Mouse (Mus musculus) intestine, postnatal 0 days (tissue): Measurements from ENCODE around the gene Nfrkb. TPM values are rescaled to one million over a fixed set of nuclear protein-coding genes. Genes with fewer than 3 reads are reported as not detected.
A peak's percentile ranks its signal among the peaks of the same experiment; 100 is the strongest.

Source experiments
- ATAC-seq: fragments of 200-750 bp; cut with Nextera tagmentation; 2 replicates; pipeline ENCODE4 v1.8.0; 2017; ENCODE audit warnings: mild to moderate bottlenecking, moderate TSS enrichment, moderate library complexity
- H3K27ac ChIP-seq: fragments of 300-500 bp; sonication (generic); 2 replicates; pipeline ENCODE4 v1.5.1; 2014; ENCODE audit warnings: mild to moderate bottlenecking, low read depth, low read length, moderate library complexity
- H3K27me3 ChIP-seq: fragments of 300-500 bp; sonication (generic); replicated peaks from 2 replicates; pipeline ENCODE4 v1.6.1; 2014; ENCODE audit warnings: low read length, mixed read lengths; ENCODE audit not compliant: control insufficient read depth, insufficient read depth
- H3K36me3 ChIP-seq: fragments of 300-500 bp; sonication (generic); 2 replicates; pipeline ENCODE4 v1.6.1; 2014; ENCODE audit warnings: mild to moderate bottlenecking, moderate library complexity; ENCODE audit not compliant: control insufficient read depth, insufficient read depth
- H3K4me1 ChIP-seq: fragments of 300-500 bp; sonication (generic); replicated peaks from 2 replicates; pipeline ENCODE4 v1.6.1; 2014; ENCODE audit warnings: antibody characterized with exemption, low read length, mixed read lengths; ENCODE audit not compliant: control insufficient read depth, insufficient read depth
- H3K4me2 ChIP-seq: fragments of 300-500 bp; sonication (generic); replicated peaks from 2 replicates; pipeline ENCODE4 v1.6.1; 2014; ENCODE audit warnings: low read depth, mild to moderate bottlenecking, moderate library complexity
- H3K4me3 ChIP-seq: fragments of 300-500 bp; sonication (generic); 2 replicates; pipeline ENCODE4 v1.5.1; 2014; ENCODE audit warnings: low read depth, low read length
- H3K9ac ChIP-seq: fragments of 300-500 bp; sonication (generic); 2 replicates; pipeline ENCODE4 v1.6.1; 2014; ENCODE audit warnings: mild to moderate bottlenecking, low read depth, low read length
- H3K9me3 ChIP-seq: fragments of 300-500 bp; sonication (generic); 2 replicates; pipeline ENCODE4 v1.6.1; 2016; ENCODE audit warnings: mixed run types; ENCODE audit not compliant: control insufficient read depth
- CTCF ChIP-seq: sonication (generic); IDR thresholded peaks from 2 replicates; pipeline ENCODE4 v1.5.1; 2016; ENCODE audit warnings: low read depth, mild to moderate bottlenecking, control low read depth, antibody characterized with exemption, moderate library complexity
- WGBS: fragments of 180-500 bp; shearing (Covaris S2); extraction: QIAGEN DNeasy Blood & Tissue Kit; methylation state at CpG from one replicate; pipeline ENCODE4 v1.1.7; 2014; 5-methylcytosine and 5-hydroxymethylcytosine counted together
- polyA plus RNA-seq: library from polyadenylated mRNA; unstranded; fragments of >200 nt; fragmentation: Nextera tagmentation; extraction: Ambion mirVana; gene quantifications from 2 replicates; pipeline ENCODE4 v1.2.1, GENCODE M21; 2015

Gene Nfrkb
- polyA plus RNA-seq, 1 experiment from 2014 or later, result 8.5 TPM

DNA sequence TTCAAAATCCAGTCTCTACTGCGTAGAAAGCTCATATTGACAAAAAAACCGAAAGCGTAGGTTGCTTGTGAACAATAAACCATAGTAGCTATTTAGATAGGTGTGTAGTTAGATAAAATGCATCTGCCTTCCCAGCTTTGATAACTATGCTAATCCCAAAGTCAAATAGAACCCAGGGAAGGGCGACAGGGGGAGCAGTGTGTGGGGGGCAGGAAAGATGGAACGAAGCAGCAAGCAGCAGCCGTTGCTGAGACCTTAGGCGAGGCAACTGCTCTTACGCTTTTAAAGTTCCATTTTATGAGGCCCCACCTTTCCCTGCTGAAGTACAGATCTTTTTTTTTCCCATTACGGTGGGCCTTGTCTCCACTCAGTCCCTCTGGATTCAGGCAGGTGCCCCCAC lies 77.2 kb downstream of the Nfrkb start:
- peak overlapping the region; percentile 90 for H3K27ac ChIP-seq
- WGBS, result 22% methylated on average over 9 of the region's 9 CpGs
- H3K4me1 ChIP-seq, result 0 out of 2 replicates have a peak, but pooled peaks cover 7% of the 10 kb centered on the region
- H3K9ac ChIP-seq, result peak overlapping the region; percentile 62
- H3K27me3 ChIP-seq, result no peaks in the 10 kb centered on the region
- peak overlapping the region; percentile 54 for H3K4me3 ChIP-seq
- peak overlapping the region; percentile 71 for H3K4me2 ChIP-seq
- ATAC-seq, result peak; percentile 16; the same call in 1 of the 2 replicates
- no peaks in the 10 kb centered on the region for H3K36me3 ChIP-seq
- H3K9me3 ChIP-seq, result no peaks in the 10 kb centered on the region
- no peak; the same call in 1 of the 2 replicates for TF ChIP-seq CTCF

DNA sequence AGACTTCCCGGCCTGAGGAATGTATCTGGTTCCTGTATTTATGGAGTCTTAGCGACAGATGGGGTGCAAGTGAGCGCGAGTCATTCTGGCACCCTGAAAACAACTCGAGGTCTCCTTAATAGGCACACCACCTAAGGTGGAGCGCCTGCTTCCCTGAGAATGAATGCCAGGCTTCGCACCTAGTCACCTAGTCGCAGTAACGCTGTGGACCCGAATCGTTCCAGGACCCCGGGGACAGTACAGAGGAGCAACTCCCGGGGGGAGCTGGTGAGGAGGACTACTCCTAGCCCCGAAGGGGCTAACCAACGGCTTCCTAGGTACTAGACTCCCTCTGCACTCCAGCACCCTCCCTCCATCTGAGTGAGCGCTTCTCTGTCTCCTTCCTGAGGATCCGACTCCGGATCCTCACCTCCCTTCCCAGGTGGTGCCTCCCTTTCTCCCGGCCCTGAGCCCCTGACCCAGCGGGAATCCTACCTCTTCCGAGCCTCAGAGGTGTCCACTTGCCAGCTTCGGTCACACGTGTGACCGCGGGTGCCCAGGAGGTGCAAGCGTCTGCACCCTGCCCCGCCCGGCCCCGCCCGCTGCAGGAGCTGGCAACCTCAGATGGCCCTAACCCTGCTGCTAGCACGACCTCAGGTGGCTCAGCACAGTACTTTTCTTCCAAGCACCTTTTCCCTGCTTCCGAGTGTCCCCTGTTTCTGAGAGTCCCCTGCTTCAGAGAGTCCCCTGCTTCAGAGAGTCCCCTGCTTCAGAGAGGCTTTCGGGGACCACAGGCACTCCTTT lies 77.9 kb downstream of the Nfrkb start, which contains the start of gene Tmem45b:
Gene Tmem45b, minus strand, starts transcription at position 771 of the 783 bp plus-strand sequence.
- peak within 1 kb of the TSS; percentile 90 for H3K27ac ChIP-seq
- no peaks in the 10 kb centered on the region for H3K9me3 ChIP-seq
- 0 out of 2 replicates have a peak, but pooled peaks cover 7% of the 10 kb centered on the region for H3K4me1 ChIP-seq
- peak within 1 kb of the TSS; percentile 62 for H3K9ac ChIP-seq
- TF ChIP-seq CTCF, result peak; percentile 77
- ATAC-seq, result peak; percentile 88
- no peaks in the 10 kb centered on the region for H3K36me3 ChIP-seq
- WGBS, result 3% methylated on average over 33 of the region's 33 CpGs
- peak within 1 kb of the TSS; percentile 54 for H3K4me3 ChIP-seq
- peak within 1 kb of the TSS; percentile 71 for H3K4me2 ChIP-seq
- no peaks in the 10 kb centered on the region for H3K27me3 ChIP-seq

Other genes with a start within 250 kb of the Nfrkb start
- gene Aplp2, start 174.4 kb upstream of the Nfrkb start, polyA plus RNA-seq, result 143 and 144 TPM in 2 replicates
- gene Prdm10, start 105.7 kb upstream of the Nfrkb start, polyA plus RNA-seq, result 1.0 and 1.2 TPM in 2 replicates
- gene Tmem45b, start 78.3 kb downstream of the Nfrkb start, polyA plus RNA-seq, result 222 and 234 TPM in 2 replicates